Mouse (Mus musculus) liver, embryonic 16.5 days (tissue): ENCODE results near the gene Zfp747. TPM values are rescaled to one million over a fixed set of nuclear protein-coding genes. Genes with fewer than 3 reads are reported as not detected.
"Not testable (repeated sequence)": the region's sequence is repeated elsewhere in the genome, so short reads cannot be mapped to it uniquely, and the experiment has no call there.

Experiments used
- ATAC-seq: fragments of 200-750 bp; cut with Nextera tagmentation; 2 replicates; pipeline ENCODE4 v1.8.0; 2017; ENCODE audit warnings: low read depth, mild to moderate bottlenecking, moderate number of reproducible peaks, moderate library complexity
- H3K27ac ChIP-seq: fragments of 300-500 bp; sonication (generic); 2 replicates; pipeline ENCODE4 v1.5.1; 2014; ENCODE audit warnings: mild to moderate bottlenecking, low read length
- H3K27me3 ChIP-seq: fragments of 300-500 bp; sonication (generic); 2 replicates; pipeline ENCODE4 v1.6.1; 2014; ENCODE audit warnings: low read depth, low read length, mixed read lengths; ENCODE audit not compliant: control insufficient read depth, insufficient read depth
- H3K36me3 ChIP-seq: fragments of 300-500 bp; sonication (generic); 2 replicates; pipeline ENCODE4 v1.6.1; 2014; ENCODE audit warnings: mild to moderate bottlenecking; ENCODE audit not compliant: control insufficient read depth, insufficient read depth
- H3K4me1 ChIP-seq: fragments of 300-500 bp; sonication (generic); 2 replicates; pipeline ENCODE4 v1.6.1; 2014; ENCODE audit warnings: low read depth, low read length, mixed read lengths; ENCODE audit not compliant: control insufficient read depth
- H3K4me2 ChIP-seq: fragments of 300-500 bp; sonication (generic); 2 replicates; pipeline ENCODE4 v1.6.1; 2014; ENCODE audit warnings: low read depth, low read length, mixed read lengths
- H3K4me3 ChIP-seq: fragments of 300-500 bp; sonication (generic); 2 replicates; pipeline ENCODE4 v1.5.1; 2014; ENCODE audit warnings: low read depth, mild to moderate bottlenecking, low read length
- H3K9ac ChIP-seq: fragments of 300-500 bp; sonication (generic); 2 replicates; pipeline ENCODE4 v1.6.1; 2014; ENCODE audit warnings: low read depth, low read length
- H3K9me3 ChIP-seq: fragments of 300-500 bp; sonication (generic); replicated peaks from 2 replicates; pipeline ENCODE4 v1.6.1; 2016; ENCODE audit warnings: low read length; ENCODE audit not compliant: control insufficient read depth
- WGBS: fragments of 180-500 bp; shearing (Covaris S2); extraction: QIAGEN DNeasy Blood & Tissue Kit; methylation state at CpG from one replicate; pipeline ENCODE4 v1.1.7; 2014; ENCODE audit not compliant: insufficient replicate concordance; 5-methylcytosine and 5-hydroxymethylcytosine counted together
- polyA plus RNA-seq: library from polyadenylated mRNA; unstranded; fragments of >200 nt; fragmentation: Nextera tagmentation; extraction: Ambion mirVana; gene quantifications from 2 replicates; pipeline ENCODE4 v1.2.1, GENCODE M21; 2015

Zfp747 gene
- polyA plus RNA-seq, 1 experiment from 2014 or later: 1.7 TPM

GRCm38 (mm10) chr7:127385560-127385959, 9.7 kb upstream of the Zfp747 start:
- not testable (repeated sequence) for H3K4me1 ChIP-seq, H3K27ac ChIP-seq, H3K4me3 ChIP-seq, H3K9me3 ChIP-seq, ATAC-seq, H3K27me3 ChIP-seq, H3K36me3 ChIP-seq, H3K9ac ChIP-seq, H3K4me2 ChIP-seq
- WGBS: 78% methylated on average over 4 of the region's 4 CpGs

DNA sequence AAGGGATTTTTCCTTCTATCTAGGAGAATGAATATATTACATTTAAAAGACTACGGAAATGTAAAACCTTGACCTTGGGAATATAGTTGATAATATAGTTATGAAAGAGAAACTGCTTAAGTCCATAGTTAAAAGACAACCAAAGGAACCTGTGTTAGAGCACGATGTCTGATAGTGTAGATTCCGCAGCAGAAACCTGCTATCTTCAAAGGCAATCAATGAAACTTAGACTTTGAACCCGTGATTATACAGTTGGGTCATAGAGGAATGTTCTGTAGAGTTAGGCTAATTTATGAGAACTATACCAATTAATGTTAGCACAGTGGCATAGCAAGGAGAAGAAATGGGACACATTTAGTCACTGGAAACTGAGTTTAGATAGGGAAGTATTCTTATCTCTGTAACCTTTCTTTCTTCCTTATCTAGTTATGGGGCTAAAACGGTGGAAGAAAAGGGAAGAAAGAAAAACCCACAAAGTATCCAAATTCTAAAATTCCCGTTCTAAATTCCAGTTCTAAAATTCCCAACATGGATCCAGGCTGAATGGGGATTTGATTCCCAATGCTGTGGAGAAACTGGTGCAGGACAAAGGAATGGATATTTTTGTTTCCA, 2.6 kb upstream of the Zfp747 start:
- Histone ChIP-seq H3K9me3 (no peaks in the 10 kb centered on the region), H3K4me3 (no peak overlapping the region), H3K4me2 (no peak overlapping the region), H3K36me3 (no peaks in the 10 kb centered on the region), H3K27ac (no peak overlapping the region), H3K9ac (no peak overlapping the region), H3K27me3 (no peaks in the 10 kb centered on the region), H3K4me1 (peaks cover 14% of the 10 kb centered on the region)
- WGBS: 29% methylated on average over 6 of the region's 6 CpGs
- ATAC-seq: no peak

DNA sequence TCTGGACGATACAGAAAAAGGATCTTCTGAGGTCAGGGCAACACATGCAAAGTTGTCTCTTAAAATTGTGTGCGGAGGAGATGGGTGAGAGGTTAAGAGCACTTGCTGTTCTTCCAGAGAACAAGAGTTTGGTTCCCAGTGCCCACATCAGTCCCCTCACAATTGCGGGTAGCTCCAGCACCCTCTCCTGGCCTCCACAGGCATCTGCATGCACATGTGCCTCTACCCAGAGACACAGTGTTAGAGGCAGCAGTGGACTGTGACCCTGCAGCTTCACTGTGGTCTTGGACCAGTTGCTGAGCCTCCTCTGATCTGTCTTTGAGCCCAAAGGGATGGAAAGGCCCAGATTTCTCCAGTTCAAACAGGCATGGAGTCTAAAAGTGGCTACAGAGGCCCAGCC, 4.0 kb downstream of the Zfp747 start:
- WGBS: 72% methylated on average over 3 of the region's 3 CpGs
- ATAC-seq, H3K4me2 ChIP-seq, H3K27ac ChIP-seq, H3K9ac ChIP-seq, H3K36me3 ChIP-seq, H3K4me3 ChIP-seq, H3K4me1 ChIP-seq, H3K27me3 ChIP-seq, H3K9me3 ChIP-seq: not testable (repeated sequence)

DNA sequence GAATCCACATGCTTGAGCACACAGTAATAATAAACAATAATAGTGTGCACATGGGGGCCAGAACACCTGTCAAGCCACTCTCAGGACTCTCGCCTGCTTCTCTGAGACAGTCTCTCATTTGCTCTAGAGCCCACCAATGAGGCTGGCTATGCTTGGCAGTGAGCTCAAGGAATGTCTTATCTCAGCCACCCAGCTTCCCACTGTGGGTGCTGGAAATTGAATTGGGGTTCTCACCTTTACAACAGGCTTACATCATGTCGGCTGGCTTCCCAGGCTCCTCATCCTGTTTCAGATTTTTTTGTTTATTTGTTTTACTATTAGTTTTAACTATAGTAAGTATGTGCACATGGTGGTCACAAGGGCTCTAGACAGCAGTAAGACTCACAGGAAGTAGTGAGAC, 4.6 kb downstream of the Zfp747 start:
- Histone ChIP-seq H3K4me1 (peaks cover 5% of the 10 kb centered on the region), H3K36me3 (no peaks in the 10 kb centered on the region), H3K27ac (no peak overlapping the region), H3K9ac (no peak overlapping the region), H3K27me3 (no peaks in the 10 kb centered on the region), H3K4me2 (no peak overlapping the region), H3K9me3 (no peaks in the 10 kb centered on the region), H3K4me3 (no peak overlapping the region)
- ATAC-seq: no peak
- WGBS: 22% methylated on average over 2 of the region's 2 CpGs

GRCm38 (mm10) chr7:127366249-127366648, 9.6 kb downstream of the Zfp747 start:
- ATAC-seq: no peak
- Histone ChIP-seq H3K9ac (no peak overlapping the region), H3K4me2 (no peak overlapping the region), H3K4me1 (no peaks in the 10 kb centered on the region), H3K9me3 (no peaks in the 10 kb centered on the region), H3K36me3 (no peaks in the 10 kb centered on the region), H3K27me3 (peaks cover 8% of the 10 kb centered on the region), H3K27ac (no peak overlapping the region), H3K4me3 (no peak overlapping the region)
- 76% methylated on average over 3 of the region's 3 CpGs for WGBS

GRCm38 (mm10) chr7:127364166-127364565, 11.7 kb downstream of the Zfp747 start:
- H3K9me3 ChIP-seq: no peaks in the 10 kb centered on the region
- peaks cover 8% of the 10 kb centered on the region for H3K27me3 ChIP-seq
- no peak overlapping the region for H3K27ac ChIP-seq
- H3K36me3 ChIP-seq: no peaks in the 10 kb centered on the region
- H3K4me1 ChIP-seq: no peaks in the 10 kb centered on the region
- no peak overlapping the region for H3K4me2 ChIP-seq
- no peak overlapping the region for H3K9ac ChIP-seq
- no peak for ATAC-seq
- H3K4me3 ChIP-seq: no peak overlapping the region
- WGBS: 63% methylated on average over 4 of the region's 4 CpGs

GRCm38 (mm10) chr7:127363475-127363921, 12.4 kb downstream of the Zfp747 start:
- H3K9ac ChIP-seq: peak overlapping the region; percentile 38; the same call in 1 of the 2 replicates
- peak; percentile 30; the same call in 1 of the 2 replicates for ATAC-seq

DNA sequence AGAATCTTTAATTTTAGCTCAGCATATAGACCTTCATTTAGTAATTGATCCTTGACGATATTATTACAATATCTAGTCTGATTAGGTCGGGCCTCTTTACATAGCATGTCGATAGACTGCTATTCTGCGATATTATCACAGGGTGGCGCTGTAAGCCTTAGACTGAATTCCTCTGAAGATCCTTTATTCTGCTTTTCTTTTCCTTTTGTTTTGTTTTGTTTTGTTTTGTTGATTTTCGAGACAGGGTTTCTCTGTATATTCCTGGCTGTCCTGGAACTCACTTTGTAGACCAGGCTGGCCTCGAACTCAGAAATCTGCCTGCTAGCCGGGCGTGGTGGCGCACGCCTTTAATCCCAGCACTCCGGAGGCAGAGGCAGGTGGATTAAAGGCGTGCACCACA, 13.4 kb downstream of the Zfp747 start:
- not testable (repeated sequence) for H3K4me1 ChIP-seq, H3K27me3 ChIP-seq, H3K36me3 ChIP-seq, H3K9ac ChIP-seq, H3K27ac ChIP-seq, H3K9me3 ChIP-seq, ATAC-seq
- WGBS: 17% methylated on average over 13 of the region's 13 CpGs
- Histone ChIP-seq H3K4me2 (peak overlapping the region; percentile 38), H3K4me3 (0 out of 2 replicates have a peak overlapping the region, but pooled peaks have one; percentile 21)

More at GRCm38 (mm10) chr7:127363475-127363921, 12.4 kb downstream of the Zfp747 start:
- Histone ChIP-seq H3K36me3 (no peaks in the 10 kb centered on the region), H3K4me2 (peak overlapping the region; percentile 48), H3K4me3 (peak overlapping the region; percentile 36), H3K27ac (no peak overlapping the region), H3K9me3 (no peaks in the 10 kb centered on the region), H3K27me3 (peaks cover 8% of the 10 kb centered on the region), H3K4me1 (no peaks in the 10 kb centered on the region)
- WGBS: 14% methylated on average over 24 of the region's 24 CpGs

GRCm38 (mm10) chr7:127361449-127361848, 14.4 kb downstream of the Zfp747 start:
- Histone ChIP-seq H3K36me3 (no peaks in the 10 kb centered on the region), H3K4me2 (no peak overlapping the region), H3K9me3 (no peaks in the 10 kb centered on the region), H3K27me3 (peaks cover 8% of the 10 kb centered on the region), H3K4me3 (no peak overlapping the region), H3K27ac (no peak overlapping the region), H3K9ac (no peak overlapping the region), H3K4me1 (no peaks in the 10 kb centered on the region)
- WGBS: 47% methylated on average over 13 of the region's 13 CpGs
- peak; percentile 83 for ATAC-seq
